Mouse (Mus musculus) hindbrain, postnatal 0 days (tissue): ENCODE measurements around the gene Fbxo42. TPM values are rescaled to one million over a fixed set of nuclear protein-coding genes. Genes with fewer than 3 reads are reported as not detected.

Source experiments
- ATAC-seq: fragments of 200-750 bp; cut with Nextera tagmentation; 2 replicates; pipeline ENCODE4 v1.8.0; 2017; ENCODE audit warnings: mild to moderate bottlenecking, moderate TSS enrichment, moderate library complexity
- DNase-seq: peaks from one replicate; pipeline ENCODE4 v3.0.0-alpha.2; 2015; ENCODE audit warnings: low spot score
- H3K27ac ChIP-seq: fragments of 300-500 bp; sonication (generic); 2 replicates; pipeline ENCODE4 v1.5.1; 2014; ENCODE audit warnings: mild to moderate bottlenecking
- H3K27me3 ChIP-seq: fragments of 300-500 bp; sonication (generic); 2 replicates; pipeline ENCODE4 v1.6.1; 2014; ENCODE audit warnings: low read length, mixed read lengths; ENCODE audit not compliant: insufficient read depth
- H3K36me3 ChIP-seq: fragments of 300-500 bp; sonication (generic); 2 replicates; pipeline ENCODE4 v1.6.1; 2014; ENCODE audit warnings: low read length, mixed read lengths; ENCODE audit not compliant: insufficient read depth
- H3K4me1 ChIP-seq: fragments of 300-500 bp; sonication (generic); 2 replicates; pipeline ENCODE4 v1.6.1; 2014; ENCODE audit warnings: antibody characterized with exemption, low read length, mixed read lengths; ENCODE audit not compliant: insufficient read depth
- H3K4me2 ChIP-seq: fragments of 300-500 bp; sonication (generic); 2 replicates; pipeline ENCODE4 v1.6.1; 2014; ENCODE audit warnings: low read depth, mild to moderate bottlenecking, low read length, moderate library complexity, mixed read lengths
- H3K4me3 ChIP-seq: fragments of 300-500 bp; sonication (generic); 2 replicates; pipeline ENCODE4 v1.5.1; 2014; ENCODE audit warnings: low read length
- H3K9ac ChIP-seq: fragments of 300-500 bp; sonication (generic); replicated peaks from 2 replicates; pipeline ENCODE4 v1.6.1; 2014; ENCODE audit warnings: mild to moderate bottlenecking, low read length, moderate library complexity, mixed read lengths
- H3K9me3 ChIP-seq: fragments of 300-500 bp; sonication (generic); 2 replicates; pipeline ENCODE4 v1.6.1; 2016; ENCODE audit warnings: low read length, mixed read lengths
- CTCF ChIP-seq: IDR thresholded peaks from 2 replicates; pipeline ENCODE4 v1.5.1; 2016; ENCODE audit warnings: antibody characterized with exemption, control low read depth, low read depth
- WGBS: fragments of 180-500 bp; shearing (Covaris S2); extraction: QIAGEN DNeasy Blood & Tissue Kit; methylation state at CpG from one replicate; pipeline ENCODE4 v1.1.7; 2014; 5-methylcytosine and 5-hydroxymethylcytosine counted together
- polyA plus RNA-seq: library from polyadenylated mRNA; unstranded; fragments of >200 nt; fragmentation: Nextera tagmentation; extraction: Ambion mirVana; gene quantifications from 2 replicates; pipeline ENCODE4 v1.2.1, GENCODE M21; 2015
- total RNA-seq: library from RNA; depleted of rRNA; stranded (reverse); fragments of >200 nt; gene quantifications from 2 replicates; pipeline ENCODE4 v1.2.3, GENCODE M21; 2014

Fbxo42 gene
- total and polyA plus RNA-seq, 2 experiments from 2014 or later = 15.5 to 20.8 TPM

DNA sequence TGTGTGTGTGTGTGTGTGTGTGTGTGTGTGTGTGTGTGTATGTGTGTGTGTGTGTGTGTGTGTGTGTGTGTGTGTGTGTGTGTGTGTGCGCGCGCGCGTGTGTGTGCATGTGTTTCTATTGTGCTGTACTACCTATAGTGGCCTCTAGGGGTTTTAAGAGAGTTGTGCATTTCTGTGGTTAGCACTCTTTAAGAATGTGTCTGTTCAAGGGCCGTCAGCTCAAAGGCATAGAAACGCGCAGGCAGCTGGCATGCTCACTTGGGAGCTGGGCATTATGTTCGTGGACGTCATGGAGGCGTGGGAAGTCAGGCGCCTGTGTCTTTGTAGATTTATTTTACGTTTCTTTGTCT, 49.9 kb downstream of the Fbxo42 start:
- TF ChIP-seq CTCF = peak; percentile 31
- Histone ChIP-seq H3K27me3 (no peaks in the 10 kb centered on the region), H3K4me1 (no peaks in the 10 kb centered on the region), H3K36me3 (peaks cover 54% of the 10 kb centered on the region), H3K9me3 (no peaks in the 10 kb centered on the region), H3K4me2 (no peak overlapping the region), H3K27ac (no peak overlapping the region), H3K9ac (no peak overlapping the region), H3K4me3 (no peak overlapping the region)
- 96% methylated on average over 13 of the region's 13 CpGs for WGBS
- DNase-seq (no peak), ATAC-seq (no peak)

DNA sequence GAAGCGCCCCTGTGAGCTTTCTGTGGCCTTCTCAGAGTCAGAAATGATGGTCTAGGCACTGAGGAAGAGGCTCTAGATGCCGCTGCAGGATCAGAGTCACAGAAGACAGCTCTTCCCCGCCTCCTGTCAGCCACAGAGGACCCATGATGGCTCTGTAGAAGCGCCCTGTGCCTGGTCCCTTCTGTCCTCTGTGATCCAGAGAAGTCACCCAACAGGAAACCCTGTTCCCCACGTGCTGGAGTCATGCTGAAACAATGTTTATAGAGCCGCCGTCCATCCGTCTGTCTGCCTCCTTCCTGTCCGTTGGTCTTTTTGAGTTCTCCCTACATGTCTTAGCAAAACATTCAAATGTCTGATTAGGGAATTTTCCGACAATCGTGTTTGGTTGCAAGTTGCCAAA, 53.2 kb downstream of the Fbxo42 start:
- 80% methylated on average over 11 of the region's 11 CpGs for WGBS
- H3K27ac ChIP-seq = no peak overlapping the region
- no peaks in the 10 kb centered on the region for H3K27me3 ChIP-seq
- ATAC-seq (no peak), DNase-seq (no peak)
- no peaks in the 10 kb centered on the region for H3K9me3 ChIP-seq
- no peak overlapping the region for H3K4me3 ChIP-seq
- H3K36me3 ChIP-seq = peaks cover 45% of the 10 kb centered on the region
- no peak for TF ChIP-seq CTCF
- no peak overlapping the region for H3K9ac ChIP-seq
- no peaks in the 10 kb centered on the region for H3K4me1 ChIP-seq
- H3K4me2 ChIP-seq = no peak overlapping the region

DNA sequence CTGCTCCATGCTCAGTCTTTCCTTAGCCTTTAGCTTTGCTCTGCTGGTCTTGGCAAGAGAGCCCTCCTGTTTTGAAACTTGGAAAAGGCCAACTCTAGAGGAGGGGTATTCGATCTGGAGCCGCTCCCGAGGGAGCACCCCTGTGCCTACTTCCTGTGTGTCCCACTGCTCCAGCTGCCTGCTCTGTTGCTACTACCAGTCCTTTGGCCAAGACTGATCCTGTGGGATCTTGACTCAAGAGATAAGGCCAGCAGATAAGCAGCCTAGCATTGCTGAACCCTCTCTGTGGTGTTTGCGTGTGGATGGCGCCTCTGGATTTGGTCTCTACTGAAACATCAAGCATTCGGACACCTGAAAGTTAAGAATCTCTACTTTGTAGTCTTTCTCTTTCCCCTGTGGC, 54.5 kb downstream of the Fbxo42 start:
- no peak for DNase-seq
- no peak for ATAC-seq
- no peak for TF ChIP-seq CTCF
- no peak overlapping the region for H3K9ac ChIP-seq
- H3K4me1 ChIP-seq = no peaks in the 10 kb centered on the region
- whole genome bisulfite sequencing = 91% methylated on average over 6 of the region's 6 CpGs
- H3K4me2 ChIP-seq = no peak overlapping the region
- no peaks in the 10 kb centered on the region for H3K27me3 ChIP-seq
- no peak overlapping the region for H3K27ac ChIP-seq
- peaks cover 36% of the 10 kb centered on the region for H3K36me3 ChIP-seq
- H3K4me3 ChIP-seq = no peak overlapping the region
- H3K9me3 ChIP-seq = no peaks in the 10 kb centered on the region

DNA sequence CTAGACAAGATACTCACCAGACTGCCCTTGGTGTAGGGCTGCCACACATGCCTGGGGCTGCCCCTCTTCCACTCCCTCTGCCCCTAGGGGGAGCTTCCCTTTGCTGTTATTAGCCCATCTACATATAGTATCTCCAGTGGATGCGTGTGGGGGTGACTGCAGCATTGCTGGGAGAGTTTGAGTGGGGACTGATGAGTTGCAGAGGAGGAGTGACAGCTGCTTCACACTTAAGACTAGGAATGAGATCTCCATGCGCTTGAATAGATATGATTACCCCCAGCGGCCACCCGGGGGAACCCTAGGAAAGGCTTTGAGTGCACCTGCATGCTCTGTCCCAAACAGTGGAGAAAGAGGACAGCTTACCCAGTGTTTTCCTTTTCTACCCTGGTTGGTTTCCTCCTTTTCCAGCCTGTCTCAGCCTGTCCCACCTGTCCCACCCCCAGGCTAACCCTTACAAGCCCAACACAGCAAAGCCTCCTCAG, 56.9 kb downstream of the Fbxo42 start:
- no peak; the same call in 1 of the 2 replicates for TF ChIP-seq CTCF
- DNase-seq (no peak), ATAC-seq (no peak)
- 82% methylated on average over 4 of the region's 4 CpGs for WGBS
- Histone ChIP-seq H3K27ac (no peak overlapping the region), H3K9ac (no peak overlapping the region), H3K4me2 (no peak overlapping the region), H3K4me3 (no peak overlapping the region), H3K36me3 (peaks cover 28% of the 10 kb centered on the region), H3K27me3 (no peaks in the 10 kb centered on the region), H3K9me3 (no peaks in the 10 kb centered on the region), H3K4me1 (no peaks in the 10 kb centered on the region)

DNA sequence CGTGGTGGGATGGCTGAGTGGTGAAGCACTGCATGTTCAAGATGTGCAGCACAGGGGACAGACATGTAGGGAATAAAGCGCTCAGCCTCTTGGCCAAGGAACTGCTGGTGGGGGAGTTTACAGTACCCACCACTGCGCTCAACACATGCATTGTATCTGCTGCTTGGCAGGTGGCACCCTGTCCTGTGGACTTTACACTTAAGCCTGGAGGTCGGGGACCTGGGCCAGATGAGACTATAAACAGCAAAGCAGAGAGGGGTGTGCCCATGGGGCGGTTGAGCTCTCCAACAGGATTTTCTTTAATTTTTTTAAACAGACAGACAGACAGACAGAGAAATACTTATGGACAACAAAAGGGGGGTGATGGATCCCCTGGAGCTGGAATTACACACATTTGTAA, 59.4 kb downstream of the Fbxo42 start:
- Histone ChIP-seq H3K4me1 (no peaks in the 10 kb centered on the region), H3K36me3 (peaks cover 9% of the 10 kb centered on the region; the same call in 1 of the 2 replicates), H3K9me3 (no peaks in the 10 kb centered on the region), H3K9ac (no peak overlapping the region), H3K27ac (no peak overlapping the region), H3K4me3 (no peak overlapping the region), H3K27me3 (no peaks in the 10 kb centered on the region), H3K4me2 (no peak overlapping the region)
- ATAC-seq (no peak), DNase-seq (no peak)
- no peak for TF ChIP-seq CTCF
- 92% methylated on average over 5 of the region's 5 CpGs for WGBS

DNA sequence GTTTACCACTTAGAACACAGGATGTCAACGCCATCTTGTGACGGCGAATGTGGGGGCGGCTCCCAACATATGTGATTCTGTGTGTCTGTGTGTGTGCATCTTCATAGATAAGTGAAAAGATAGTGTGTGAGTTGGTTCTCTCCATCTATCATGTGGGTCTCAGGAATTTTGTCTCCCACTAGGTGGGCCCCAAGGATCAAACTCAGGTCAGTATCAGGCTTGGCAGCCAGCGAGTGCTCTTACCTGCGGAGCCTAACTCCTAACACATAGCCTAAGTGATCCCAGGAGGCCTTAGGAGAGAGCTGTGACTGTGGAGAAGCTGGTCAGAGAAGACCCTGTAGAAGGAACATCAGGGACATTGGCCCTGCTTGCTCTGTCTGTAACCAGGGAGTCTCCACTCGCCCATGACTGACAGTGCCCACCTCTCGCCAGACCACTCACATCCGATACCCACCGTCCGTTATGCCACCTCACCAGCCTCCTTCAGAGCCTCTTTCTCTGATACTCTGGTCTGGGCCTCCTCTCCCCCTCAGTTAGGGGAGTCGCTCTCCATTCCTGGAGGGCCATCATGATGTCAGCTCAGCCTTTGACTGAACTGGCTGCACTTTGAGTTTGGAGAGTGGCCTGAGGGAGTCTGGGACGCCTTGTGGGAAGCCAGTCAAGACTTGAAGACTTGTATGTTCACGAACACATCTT, 63.0 kb downstream of the Fbxo42 start:
- WGBS = 73% methylated on average over 14 of the region's 14 CpGs
- H3K36me3 ChIP-seq = no peaks in the 10 kb centered on the region
- 0 out of 2 replicates have a peak, but pooled peaks cover 4% of the 10 kb centered on the region for H3K4me1 ChIP-seq
- no peak for DNase-seq
- no peak for TF ChIP-seq CTCF
- H3K4me3 ChIP-seq = peak overlapping the region; percentile 31
- ATAC-seq = peak; percentile 19; the same call in 1 of the 2 replicates
- H3K27me3 ChIP-seq = no peaks in the 10 kb centered on the region
- peak overlapping the region; percentile 55 for H3K4me2 ChIP-seq
- H3K27ac ChIP-seq = peak overlapping the region; percentile 66
- H3K9ac ChIP-seq = peak overlapping the region; percentile 21; the same call in 1 of the 2 replicates
- H3K9me3 ChIP-seq = no peaks in the 10 kb centered on the region

DNA sequence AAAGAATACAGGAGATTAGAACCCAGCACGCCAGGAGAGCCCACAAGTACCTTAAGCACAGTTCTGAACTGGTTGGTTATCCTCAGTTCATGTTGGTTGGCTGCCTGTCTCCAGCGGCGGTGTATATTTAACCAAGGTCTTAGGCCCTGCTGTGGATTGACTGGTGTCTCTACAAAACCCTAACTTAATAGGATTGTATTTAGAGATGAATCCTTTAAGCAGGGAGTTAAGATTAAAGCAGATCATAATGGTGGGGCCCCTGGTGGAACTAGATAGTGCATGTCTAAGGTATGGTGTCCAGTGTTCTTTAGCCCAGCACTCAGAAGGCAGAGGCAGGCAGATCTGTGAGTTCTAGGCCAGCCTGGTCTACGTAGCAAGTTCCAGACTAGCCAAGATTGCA, 63.9 kb downstream of the Fbxo42 start:
- Histone ChIP-seq H3K27me3 (no peaks in the 10 kb centered on the region), H3K9ac (no peak overlapping the region), H3K4me1 (0 out of 2 replicates have a peak, but pooled peaks cover 4% of the 10 kb centered on the region), H3K9me3 (no peaks in the 10 kb centered on the region), H3K4me3 (no peak overlapping the region), H3K27ac (no peak overlapping the region), H3K4me2 (no peak overlapping the region), H3K36me3 (no peaks in the 10 kb centered on the region)
- 95% methylated on average over 4 of the region's 4 CpGs for WGBS
- TF ChIP-seq CTCF = no peak
- DNase-seq (no peak), ATAC-seq (no peak)
